Mouse (Mus musculus) lung, adult 2 months (tissue): ENCODE results near the gene Nup54. TPM values are rescaled to one million over a fixed set of nuclear protein-coding genes. Genes with fewer than 3 reads are reported as not detected.

Experiments used
- DNase-seq: peaks from one replicate; pipeline ENCODE4 v3.0.0; 2022
- H3K4me1 ChIP-seq: fragments of 200-500 bp; 2 replicates; pipeline ENCODE4 v1.6.1; 2011; ENCODE audit warnings: low read length; ENCODE audit not compliant: control insufficient read depth, insufficient read depth
- H3K4me3 ChIP-seq: fragments of 200-500 bp; replicated peaks from 2 replicates; pipeline ENCODE3; 2011; ENCODE audit warnings: low read depth, mild to moderate bottlenecking, control low read depth, low read length; ENCODE audit errors: extremely low read depth
- CTCF ChIP-seq: fragments of 200-500 bp; IDR thresholded peaks from 2 replicates; pipeline ENCODE4 v1.5.1; 2011; ENCODE audit warnings: mild to moderate bottlenecking, low read length, control low read depth; ENCODE audit not compliant: insufficient read depth
- POLR2A ChIP-seq: fragments of 200-500 bp; IDR thresholded peaks from 2 replicates; pipeline ENCODE4 v1.6.1; 2011; ENCODE audit warnings: low read depth, mild to moderate bottlenecking, control low read depth, low read length, borderline replicate concordance; ENCODE audit errors: extremely low read depth
- WGBS: fragments of 180-500 bp; shearing (Covaris S2); methylation state at CpG from one replicate; pipeline ENCODE4 v1.1.7; 2018; 5-methylcytosine and 5-hydroxymethylcytosine counted together
- polyA plus RNA-seq: library from polyadenylated mRNA; depleted of rRNA; stranded (reverse); fragments of >200 nt; gene quantifications from 2 replicates; pipeline ENCODE4 v1.2.3, GENCODE M21; 2012

Nup54 gene
- polyA plus RNA-seq, 1 experiment: 13.2 TPM

DNA sequence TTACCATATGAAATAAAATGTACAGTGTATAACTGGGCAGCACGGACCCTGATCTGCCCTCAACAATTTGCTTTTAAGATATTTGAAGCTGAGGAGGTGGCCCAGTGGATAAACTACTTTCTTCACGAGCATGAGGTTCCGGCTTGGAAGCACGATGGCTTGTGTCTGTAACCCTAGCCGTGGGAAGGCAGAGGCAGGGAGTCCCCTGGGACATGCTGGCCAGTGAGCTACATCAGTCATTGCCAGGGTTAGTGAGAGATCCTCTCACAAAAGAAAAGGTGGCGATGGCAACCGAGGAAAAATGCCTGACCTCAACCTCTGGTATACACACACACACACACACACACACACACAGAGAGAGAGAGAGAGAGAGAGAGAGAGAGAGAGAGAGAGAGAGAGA is 51.3 kb downstream of the Nup54 start:
- Histone ChIP-seq H3K4me1 (peaks cover 3% of the 10 kb centered on the region; the same call in 1 of the 2 replicates), H3K4me3 (no peak overlapping the region)
- TF ChIP-seq CTCF (no peak), POLR2A (no peak)
- DNase-seq: no peak
- 50% methylated on average over 7 of the region's 7 CpGs for WGBS

DNA sequence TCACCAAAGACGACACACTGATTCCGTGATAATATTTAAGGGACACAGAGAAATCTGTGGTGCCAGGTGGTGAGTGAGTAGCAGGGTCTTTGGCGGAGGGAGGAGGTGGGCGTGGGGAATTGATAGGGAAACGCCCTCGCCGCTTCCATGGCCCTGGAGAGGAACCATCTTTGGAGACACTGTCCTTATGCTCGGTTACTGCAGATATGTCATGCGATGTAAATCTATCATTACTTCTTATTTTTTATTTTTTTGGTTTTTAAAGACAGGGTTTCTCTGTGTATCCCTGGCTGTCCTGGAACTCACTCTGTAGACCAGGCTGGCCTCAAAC is 52.7 kb downstream of the Nup54 start:
- H3K4me1 ChIP-seq: peaks cover 3% of the 10 kb centered on the region; the same call in 1 of the 2 replicates
- no peak overlapping the region for H3K4me3 ChIP-seq
- 61% methylated on average over 9 of the region's 9 CpGs for WGBS
- TF ChIP-seq POLR2A (no peak), CTCF (no peak)
- no peak for DNase-seq

DNA sequence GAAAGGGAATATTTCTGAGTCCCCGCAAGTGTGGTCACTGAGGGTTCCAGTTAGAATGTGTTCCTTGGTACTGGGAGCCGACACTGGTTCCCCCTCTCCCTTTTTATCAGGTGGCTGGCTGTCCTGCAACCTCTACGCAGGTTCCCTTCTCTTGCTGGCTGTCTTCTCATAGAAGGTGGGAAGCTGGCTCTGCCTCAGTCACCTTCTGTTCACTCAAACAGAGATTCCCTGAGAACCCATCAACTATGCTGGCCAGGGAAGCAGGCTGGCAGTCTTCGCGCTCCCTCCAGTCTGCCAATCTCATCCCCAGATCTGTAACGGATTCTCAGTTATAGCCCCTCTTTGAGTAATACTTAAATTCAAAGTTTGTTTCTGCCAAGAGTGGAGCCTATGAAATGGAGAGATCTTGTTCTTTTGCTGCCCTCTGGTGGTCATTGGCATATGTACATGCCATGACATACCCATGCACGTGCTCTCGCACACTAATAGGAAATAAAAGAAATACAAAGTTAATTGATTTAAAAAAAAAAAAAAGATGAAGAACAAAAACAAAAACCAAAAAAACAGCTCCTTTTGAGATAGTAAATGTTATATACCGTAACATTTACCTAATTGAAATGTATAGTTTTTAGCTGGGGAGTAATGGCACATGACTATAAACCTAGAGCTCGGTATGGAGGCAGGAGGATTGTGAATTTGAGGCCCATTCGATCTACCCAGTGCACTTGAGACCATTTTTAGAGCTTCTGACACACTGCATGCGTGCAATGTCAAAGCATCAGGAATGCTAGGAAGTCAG is 53.3 kb downstream of the Nup54 start:
- 33% methylated on average over 12 of the region's 12 CpGs for WGBS
- Histone ChIP-seq H3K4me3 (no peak overlapping the region), H3K4me1 (peaks cover 3% of the 10 kb centered on the region; the same call in 1 of the 2 replicates)
- peak; percentile 50 for TF ChIP-seq CTCF
- TF ChIP-seq POLR2A: no peak
- peak; percentile 55 for DNase-seq

DNA sequence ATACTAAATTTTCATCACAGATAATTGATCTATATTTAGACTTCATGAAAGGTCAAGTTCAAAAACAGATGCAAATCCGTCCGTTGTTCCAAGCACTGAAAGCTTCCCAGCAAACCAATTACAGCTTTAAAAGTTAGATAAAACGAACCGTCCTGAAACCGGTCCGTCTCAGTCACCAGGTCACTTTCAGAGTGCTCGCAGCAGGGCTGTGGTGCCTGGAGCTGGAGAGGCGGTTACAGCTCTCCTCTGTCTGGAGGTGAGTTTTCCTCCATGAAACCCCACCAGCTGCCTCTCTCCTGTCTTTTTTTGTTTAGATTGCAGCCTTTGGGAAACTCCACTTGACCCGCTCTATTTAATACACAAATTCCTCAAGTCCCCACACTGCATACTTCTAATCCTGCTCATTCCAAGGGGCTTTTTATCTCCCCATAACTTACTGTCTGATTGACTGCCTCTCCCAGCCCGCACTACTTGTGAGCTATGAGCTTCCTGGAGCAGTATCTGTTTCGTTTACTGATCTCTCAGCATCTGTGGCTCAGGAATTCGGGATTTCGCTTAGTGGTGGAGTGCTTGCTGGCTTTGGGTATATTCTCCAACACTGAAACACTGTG is 58.1 kb downstream of the Nup54 start:
- Histone ChIP-seq H3K4me3 (no peak overlapping the region), H3K4me1 (0 out of 2 replicates have a peak, but pooled peaks cover 2% of the 10 kb centered on the region)
- 42% methylated on average over 13 of the region's 13 CpGs for WGBS
- DNase-seq: no peak
- TF ChIP-seq CTCF: no peak
- TF ChIP-seq POLR2A: no peak

DNA sequence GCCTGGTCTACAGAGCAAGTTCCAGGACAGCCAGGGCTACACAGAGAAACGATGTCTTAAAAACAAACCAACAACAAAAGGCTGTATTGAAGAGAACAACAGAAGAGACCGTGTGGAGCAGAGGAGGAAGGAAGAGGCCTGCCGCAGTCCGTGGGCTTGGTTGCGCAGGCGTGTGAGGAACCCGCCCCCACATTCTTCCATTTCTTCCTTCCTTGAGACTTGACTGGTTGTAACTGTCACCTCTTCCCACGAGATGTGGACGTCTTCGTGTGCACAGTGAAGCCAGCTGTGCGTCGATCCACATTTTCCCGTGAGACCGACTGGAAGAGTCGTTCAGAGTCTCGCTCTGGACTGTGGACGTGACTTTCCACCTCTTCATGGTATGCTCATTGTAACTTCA is 59.7 kb downstream of the Nup54 start:
- no peak for DNase-seq
- Histone ChIP-seq H3K4me3 (peak overlapping the region; percentile 27), H3K4me1 (0 out of 2 replicates have a peak, but pooled peaks cover 2% of the 10 kb centered on the region)
- 61% methylated on average over 17 of the region's 17 CpGs for WGBS
- TF ChIP-seq CTCF (no peak), POLR2A (peak; percentile 16; the same call in 1 of the 2 replicates)

DNA sequence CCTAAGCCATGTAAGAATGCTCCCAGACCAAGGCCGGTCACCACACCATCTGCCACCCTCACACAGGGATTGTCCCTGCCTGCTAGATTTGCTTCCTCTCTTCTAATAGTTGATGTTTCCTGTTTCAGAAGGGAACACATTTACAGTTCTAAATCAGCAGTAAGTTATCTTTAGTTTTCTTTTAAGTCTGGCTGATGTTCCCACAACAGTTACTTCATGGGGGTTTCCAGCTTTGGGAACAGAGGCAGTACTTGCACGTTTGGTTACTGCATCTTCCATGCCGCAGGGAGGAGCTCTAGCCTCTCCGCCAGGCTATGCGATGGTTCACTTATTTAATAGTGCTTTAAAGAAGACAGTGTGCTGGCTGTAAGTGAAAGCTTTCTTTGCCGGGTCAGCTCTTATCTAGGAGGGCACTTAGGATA is 60.3 kb downstream of the Nup54 start:
- 22% methylated on average over 6 of the region's 6 CpGs for WGBS
- H3K4me3 ChIP-seq: no peak overlapping the region
- no peak for DNase-seq
- 0 out of 2 replicates have a peak, but pooled peaks cover 2% of the 10 kb centered on the region for H3K4me1 ChIP-seq
- TF ChIP-seq POLR2A (no peak), CTCF (peak; percentile 28)

DNA sequence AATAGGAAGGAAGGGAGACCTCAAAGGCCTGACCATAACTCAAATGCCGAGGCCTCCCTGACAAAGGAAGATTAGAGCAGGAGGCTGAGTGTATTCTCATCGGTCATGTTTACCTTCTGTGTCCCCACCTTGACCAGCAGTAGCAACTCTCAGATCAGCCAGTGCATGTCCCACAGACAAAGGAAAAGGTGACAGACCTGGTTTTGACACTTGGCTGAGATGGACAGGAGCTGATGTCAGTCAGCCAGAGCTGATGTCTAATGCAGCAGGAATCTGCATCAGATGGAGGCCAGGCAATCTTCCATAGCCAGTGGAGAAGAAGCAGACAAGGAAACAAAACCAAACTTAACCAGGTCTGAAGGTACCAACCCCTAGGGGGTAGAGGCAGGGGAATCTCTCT is 62.4 kb downstream of the Nup54 start:
- 0 out of 2 replicates have a peak, but pooled peaks cover 2% of the 10 kb centered on the region for H3K4me1 ChIP-seq
- no peak overlapping the region for H3K4me3 ChIP-seq
- DNase-seq: no peak
- TF ChIP-seq CTCF: no peak
- no peak for TF ChIP-seq POLR2A
- 31% methylated on average over 2 of the region's 2 CpGs for WGBS

DNA sequence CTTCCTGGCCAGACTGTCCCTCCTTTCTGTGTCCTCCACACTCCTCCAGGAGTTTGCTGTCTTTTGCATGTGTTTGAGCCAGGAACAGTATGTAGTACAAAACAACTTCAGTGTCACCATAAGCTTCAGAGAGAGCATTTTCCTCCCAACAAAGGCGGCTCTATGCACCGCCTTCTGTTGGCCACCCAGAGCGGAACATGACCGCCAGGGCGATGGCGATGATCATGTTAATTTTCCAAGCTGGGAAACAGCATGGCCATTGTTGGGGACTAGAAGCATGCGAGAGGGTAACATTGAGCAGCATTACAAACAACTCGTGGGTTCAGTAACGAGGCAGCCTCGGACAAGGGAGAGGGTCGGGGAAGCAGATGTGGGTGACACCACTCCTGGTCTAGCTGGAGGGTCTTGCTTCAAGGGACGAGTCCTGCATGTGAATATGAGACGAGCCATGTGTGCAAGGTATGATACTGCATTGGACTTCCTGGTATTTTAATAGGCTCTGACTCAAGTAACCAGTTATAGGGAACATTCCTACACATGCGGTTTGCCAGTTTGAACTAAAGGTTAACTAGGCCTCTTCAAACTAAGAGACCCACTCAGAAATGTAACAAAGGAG is 63.5 kb downstream of the Nup54 start:
- TF ChIP-seq CTCF: no peak
- no peak for TF ChIP-seq POLR2A
- 0 out of 2 replicates have a peak, but pooled peaks cover 2% of the 10 kb centered on the region for H3K4me1 ChIP-seq
- WGBS: 88% methylated on average over 14 of the region's 14 CpGs

DNA sequence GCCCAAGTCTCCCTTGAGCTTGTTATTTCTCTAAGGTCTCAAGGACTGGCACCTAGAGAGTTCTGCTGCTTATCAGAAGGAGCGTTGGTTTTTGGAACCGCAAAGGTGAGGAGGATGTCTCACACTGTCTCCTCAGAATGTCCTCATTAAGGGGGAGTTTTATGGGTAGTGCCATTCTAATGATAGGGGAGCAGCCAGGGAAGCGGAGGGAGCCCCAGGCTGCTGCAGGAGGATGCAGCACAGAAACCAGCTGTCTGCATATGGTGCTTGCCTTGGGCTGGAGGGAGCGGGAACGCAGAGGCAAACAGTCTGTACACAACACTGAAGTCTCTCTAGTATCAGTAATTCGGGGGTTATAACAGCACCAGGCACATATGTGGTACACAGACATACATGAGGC is 64.1 kb downstream of the Nup54 start:
- WGBS: 83% methylated on average over 6 of the region's 6 CpGs
- DNase-seq: no peak
- TF ChIP-seq CTCF (no peak), POLR2A (no peak)
- Histone ChIP-seq H3K4me3 (no peak overlapping the region), H3K4me1 (0 out of 2 replicates have a peak, but pooled peaks cover 2% of the 10 kb centered on the region)

More for the DNA sequence above, 63.5 kb downstream of the Nup54 start:
- DNase-seq: no peak
- no peak overlapping the region for H3K4me3 ChIP-seq

DNA sequence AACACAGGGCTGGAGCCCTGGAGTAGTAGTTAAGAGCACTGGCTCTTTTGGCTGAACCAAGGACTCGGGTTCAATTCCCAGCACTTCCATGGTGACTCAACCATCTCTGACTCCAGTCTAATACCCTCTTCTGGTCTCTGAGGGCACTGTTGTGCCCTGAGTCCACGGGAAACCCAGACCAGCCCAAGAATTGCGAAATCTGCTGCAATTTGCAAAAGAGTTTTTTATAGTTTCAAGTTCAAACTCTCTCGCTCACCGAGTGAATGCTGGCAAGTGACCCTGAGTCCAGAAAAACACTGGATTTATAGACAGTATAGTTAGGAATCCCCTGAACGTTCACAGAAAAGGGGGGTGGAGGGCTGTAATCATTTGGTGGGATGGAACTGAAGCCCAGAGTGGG is 64.6 kb downstream of the Nup54 start:
- 67% methylated on average over 6 of the region's 6 CpGs for WGBS
- Histone ChIP-seq H3K4me3 (no peak overlapping the region), H3K4me1 (0 out of 2 replicates have a peak, but pooled peaks cover under 1% of the 10 kb centered on the region)
- DNase-seq: no peak
- no peak for TF ChIP-seq POLR2A
- TF ChIP-seq CTCF: no peak
